Comparison of ENCODE assay signal across 18 mouse cellular contexts in the genomic region with DNA sequence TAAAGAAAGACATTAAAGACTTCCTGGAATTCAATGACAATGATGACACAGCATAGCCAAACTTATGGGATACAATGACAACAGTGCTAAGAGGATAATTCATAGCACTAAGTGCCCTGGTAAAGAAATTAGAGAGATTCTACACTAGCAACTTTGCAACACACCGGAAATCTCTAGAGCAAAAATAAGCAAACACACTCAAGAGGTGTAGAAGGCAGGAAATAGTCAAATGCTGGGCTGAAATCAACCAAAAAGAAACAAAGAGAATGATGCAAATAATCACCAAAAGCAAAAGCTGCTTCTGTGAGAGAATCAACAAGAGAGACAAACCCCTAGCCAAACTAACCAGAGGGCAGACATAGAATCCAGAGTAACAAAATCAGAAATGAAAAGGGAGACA. TPM values are rescaled to one million over a fixed set of nuclear protein-coding genes. Genes with fewer than 3 reads are reported as not detected.
DNase-seq lines count a peak whose midpoint lies in the region; ATAC-seq lines count a peak whose summit lies in the region.
"Had no signal": no experiment of that assay in that cellular context is flagged by ENCODE, and none has a peak within 500 bp of the region (broad histone marks: within the 10 kb centered on the region; RNA-seq: fewer than 3 reads in every experiment).

No protein-coding gene starts in this region.

- WGBS in forebrain, embryonic 16.5 days, result 97% methylated on average over 1 of the region's 1 CpGs

- no peaks in the 10 kb centered on the region for H3K36me3 ChIP-seq in forebrain, embryonic 16.5 days (ENCODE audit: control insufficient read depth, insufficient read depth)
- H3K36me3 ChIP-seq: embryonic facial prominence, embryonic 12.5 days; forebrain, embryonic 15.5 days had no signal

- ATAC-seq in CD4-positive, CD25-positive, alpha-beta regulatory T cell, adult 4 months, result peak; percentile 74
- ATAC-seq in forebrain, embryonic 16.5 days, result no peak
- ATAC-seq: forebrain, embryonic 13.5 days; forebrain, embryonic 15.5 days had no signal

- no peak overlapping the region for H3K4me2 ChIP-seq in forebrain, embryonic 16.5 days (ENCODE audit: low read length)
- H3K4me2 ChIP-seq: embryonic facial prominence, embryonic 12.5 days; forebrain, embryonic 13.5 days; forebrain, embryonic 15.5 days had no signal

- H3K4me1 ChIP-seq in forebrain, embryonic 16.5 days (replicated peaks; ENCODE audit: control insufficient read depth, insufficient read depth, low read length), result no peaks in the 10 kb centered on the region
- H3K4me1 ChIP-seq: embryonic facial prominence, embryonic 10.5 days; embryonic facial prominence, embryonic 12.5 days; forebrain, embryonic 13.5 days; forebrain, embryonic 15.5 days had no signal

- no peak overlapping the region for H3K9ac ChIP-seq in forebrain, embryonic 16.5 days (replicated peaks; ENCODE audit: low read depth, low read length)
- H3K9ac ChIP-seq: embryonic facial prominence, embryonic 12.5 days; forebrain, embryonic 13.5 days; forebrain, embryonic 15.5 days had no signal

- no peaks in the 10 kb centered on the region for H3K9me3 ChIP-seq in forebrain, embryonic 16.5 days (ENCODE audit: control insufficient read depth, low read length)
- H3K9me3 ChIP-seq: embryonic facial prominence, embryonic 10.5 days; embryonic facial prominence, embryonic 12.5 days; forebrain, embryonic 13.5 days; forebrain, embryonic 15.5 days had no signal

- H3K27ac ChIP-seq in forebrain, embryonic 16.5 days (ENCODE audit: low read length), result no peak overlapping the region
- H3K27ac ChIP-seq: embryonic facial prominence, embryonic 10.5 days; embryonic facial prominence, embryonic 12.5 days; forebrain, embryonic 13.5 days; forebrain, embryonic 15.5 days had no signal

- H3K4me3 ChIP-seq in forebrain, embryonic 16.5 days (replicated peaks; ENCODE audit: low read length), result no peak overlapping the region
- H3K4me3 ChIP-seq: embryonic facial prominence, embryonic 10.5 days; embryonic facial prominence, embryonic 12.5 days; forebrain, embryonic 13.5 days; forebrain, embryonic 15.5 days had no signal

- DNase-seq in induced T-regulatory cell, adult 2 months (ENCODE audit: low read depth), result peak; percentile 24
- peak; percentile 18 for DNase-seq in naive thymus-derived CD4-positive, alpha-beta T cell, adult 2 months (ENCODE audit: low read depth)
- DNase-seq in thymus, postnatal 0 days (ENCODE audit: low spot score), result no peak
- no peak for DNase-seq in ovary, postnatal 10 days (ENCODE audit: low spot score)
- DNase-seq: adrenal gland, adult 8-10 months; adrenal gland, postnatal 14 days; adrenal gland, postnatal 36 days; cerebellum, adult 11-12 months; cerebellum, adult 2 months; cerebellum, adult 9-10 months; cerebellum, postnatal 10 days; cerebellum, postnatal 25 days had no signal

- no peaks in the 10 kb centered on the region for H3K27me3 ChIP-seq in forebrain, embryonic 16.5 days (replicated peaks; ENCODE audit: control insufficient read depth, insufficient read depth, low read length)
- H3K27me3 ChIP-seq: embryonic facial prominence, embryonic 12.5 days; forebrain, embryonic 13.5 days; forebrain, embryonic 15.5 days had no signal

RNA-seq across cellular contexts. Expression of a gene that starts 24.9 kb away (rescaled TPM):
- polyA plus RNA-seq in CD4-positive, CD25-positive, alpha-beta regulatory T cell, adult 4 months (2017; shearing (Covaris generic)), result 10 to 100 TPM; 51.9 to 57.7 TPM
- 62.0 and 65.0 TPM in 2 replicates for polyA plus RNA-seq in forebrain, embryonic 16.5 days (2015; fragmentation: Nextera tagmentation; extraction: Ambion mirVana)
- polyA plus RNA-seq in thymus, postnatal 0 days (2015; fragmentation: Nextera tagmentation; extraction: Ambion mirVana), result 55.8 and 57.4 TPM in 2 replicates

RNA-seq across cellular contexts. Expression of a gene that starts 24.9 kb away (rescaled TPM):
- 10 to 100 TPM; 94.7 to 98.3 TPM for polyA plus RNA-seq in CD4-positive, CD25-positive, alpha-beta regulatory T cell, adult 4 months (2017; shearing (Covaris generic))
- 45.2 and 45.8 TPM in 2 replicates for polyA plus RNA-seq in forebrain, embryonic 16.5 days (2015; fragmentation: Nextera tagmentation; extraction: Ambion mirVana)
- polyA plus RNA-seq in thymus, postnatal 0 days (2015; fragmentation: Nextera tagmentation; extraction: Ambion mirVana), result 65.4 and 66.8 TPM in 2 replicates

RNA-seq across cellular contexts. Expression of a gene that starts 40.5 kb away (rescaled TPM):
- 100 to 1,000 TPM; 189 to 222 TPM for polyA plus RNA-seq in CD4-positive, CD25-positive, alpha-beta regulatory T cell, adult 4 months (2017; shearing (Covaris generic))
- 0.43 and 0.67 TPM in 2 replicates for polyA plus RNA-seq in forebrain, embryonic 16.5 days (2015; fragmentation: Nextera tagmentation; extraction: Ambion mirVana)
- 60.8 and 65.8 TPM in 2 replicates for polyA plus RNA-seq in thymus, postnatal 0 days (2015; fragmentation: Nextera tagmentation; extraction: Ambion mirVana)

Comparison
In these comparisons a context has a peak if more than half of its experiments do, and no peak if none do; other contexts are left out.
1. DNase-seq: peak in induced T-regulatory cell, adult 2 months (single experiment) and naive thymus-derived CD4-positive, alpha-beta T cell, adult 2 months (single experiment); none in thymus, postnatal 0 days (single experiment) and ovary, postnatal 10 days (single experiment).
2. RNA of a gene that starts 40.5 kb away (polyA plus RNA-seq): 189 to 222 TPM in CD4-positive, CD25-positive, alpha-beta regulatory T cell, adult 4 months and 60.8 to 65.8 TPM in thymus, postnatal 0 days; 0.43 to 0.67 TPM in forebrain, embryonic 16.5 days; every median in the first group is over 10 times any median in the second.